Mouse (Mus musculus) spleen, adult 2 months (tissue): ENCODE data around the gene C2cd2l.

Source experiments
- CTCF ChIP-seq: fragments of 200-500 bp; IDR thresholded peaks from 2 replicates; pipeline ENCODE4 v1.5.1; 2011; ENCODE audit warnings: mild to moderate bottlenecking, inconsistent platforms; ENCODE audit not compliant: insufficient read depth, insufficient read length, insufficient replicate concordance; ENCODE audit errors: extremely low read depth
- POLR2A ChIP-seq: fragments of 200-500 bp; IDR thresholded peaks from 2 replicates; pipeline ENCODE4 v1.6.1; 2011; ENCODE audit warnings: low read depth, low read length, inconsistent platforms

DNA sequence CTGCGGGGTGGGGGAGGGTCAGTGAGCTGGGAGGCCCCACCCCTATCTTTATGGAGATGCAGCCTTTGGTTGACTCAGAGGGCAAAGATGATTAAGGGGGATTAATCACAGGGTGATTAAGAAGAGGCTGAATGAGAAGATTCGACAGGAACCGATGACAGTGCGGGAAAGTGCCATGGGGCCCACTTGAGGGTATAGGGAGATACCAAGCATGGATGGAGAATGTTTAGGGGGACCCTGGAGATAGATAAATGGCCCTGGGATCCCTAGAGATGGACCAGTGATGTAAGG is 5.9 kb downstream of the C2cd2l start:
- TF ChIP-seq CTCF, result no peak
- TF ChIP-seq POLR2A, result no peak
